In the genomic region with DNA sequence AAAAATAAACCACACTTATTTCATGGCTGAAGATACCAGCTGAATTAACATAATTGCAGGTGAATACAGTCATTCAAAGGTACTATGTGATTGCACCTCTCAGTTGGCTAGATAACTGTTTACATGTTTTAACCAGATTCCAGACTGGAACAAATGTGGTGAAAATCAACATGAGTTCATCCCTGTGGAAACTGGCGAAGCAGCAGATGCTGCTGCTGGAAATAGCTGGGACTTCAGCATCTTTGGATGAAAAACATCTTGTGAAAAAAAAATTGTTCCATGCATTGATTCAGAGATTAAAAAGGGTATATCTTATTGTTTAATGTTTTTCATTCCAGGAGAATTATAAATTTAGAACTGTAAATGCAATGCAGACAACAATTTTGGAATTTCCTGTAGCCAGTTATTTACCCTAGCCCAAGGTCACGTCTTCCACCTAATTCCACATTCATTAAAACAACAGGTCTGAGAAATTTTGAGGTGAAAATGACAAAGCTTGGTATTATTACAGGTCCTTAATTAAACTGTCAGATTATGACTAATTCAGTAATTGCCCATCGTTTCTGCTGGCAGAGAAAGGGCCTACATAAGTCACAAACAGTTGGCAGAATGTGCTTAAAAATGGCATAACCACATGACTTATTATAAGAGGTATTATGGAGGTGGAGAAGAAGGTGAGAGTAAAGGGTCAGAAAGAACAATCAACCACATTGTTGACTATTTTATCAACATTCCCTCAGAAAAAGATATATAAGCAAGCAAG, we compare ENCODE assay signal across 17 mouse cellular contexts.
DNase-seq lines count a peak whose midpoint lies in the region.
"Had no signal": no experiment of that assay in that cellular context is flagged by ENCODE, and none has a peak within 500 bp of the region (broad histone marks: within the 10 kb centered on the region; RNA-seq: fewer than 3 reads in every experiment).

No protein-coding gene starts in this region.

- H3K27ac ChIP-seq in embryonic facial prominence, embryonic 10.5 days (replicated peaks), result no peak overlapping the region
- H3K27ac ChIP-seq: forebrain, embryonic 15.5 days; hindbrain, embryonic 14.5 days; kidney, embryonic 15.5 days; limb, embryonic 12.5 days; liver, embryonic 14.5 days; midbrain, embryonic 15.5 days had no signal

- H3K4me3 ChIP-seq in embryonic facial prominence, embryonic 10.5 days, result no peak overlapping the region
- H3K4me3 ChIP-seq: forebrain, embryonic 15.5 days; kidney, embryonic 15.5 days; limb, embryonic 12.5 days; midbrain, embryonic 15.5 days had no signal

- H3K4me1 ChIP-seq in embryonic facial prominence, embryonic 10.5 days, result no peaks in the 10 kb centered on the region
- H3K4me1 ChIP-seq: forebrain, embryonic 15.5 days; kidney, embryonic 15.5 days; limb, embryonic 12.5 days; midbrain, embryonic 15.5 days had no signal

- H3K27me3 ChIP-seq in embryonic facial prominence, embryonic 10.5 days (replicated peaks; ENCODE audit: low read depth, poor library complexity, severe bottlenecking), result no peaks in the 10 kb centered on the region
- H3K27me3 ChIP-seq: forebrain, embryonic 15.5 days; kidney, embryonic 15.5 days; limb, embryonic 12.5 days; midbrain, embryonic 15.5 days had no signal

- H3K36me3 ChIP-seq in embryonic facial prominence, embryonic 10.5 days (replicated peaks), result no peaks in the 10 kb centered on the region
- H3K36me3 ChIP-seq: forebrain, embryonic 15.5 days; kidney, embryonic 15.5 days; limb, embryonic 12.5 days; midbrain, embryonic 15.5 days had no signal

- DNase-seq in layer of hippocampus, adult 11-12 months (ENCODE audit: low spot score), result peak; percentile 34
- no peak for DNase-seq in layer of hippocampus, postnatal 10 days (ENCODE audit: low spot score in 2 of 2)
- peak; percentile 20 for DNase-seq in layer of hippocampus, adult 9-10 months (ENCODE audit: low spot score)
- DNase-seq in left cerebral cortex, postnatal 25 days (ENCODE audit: low spot score in 2 of 2), result peak; percentile 23 to 76
- peak; percentile 69 for DNase-seq in telencephalon, adult 2 months (ENCODE audit: low read depth, low spot score)
- DNase-seq in embryonic facial prominence, embryonic 10.5 days (ENCODE audit: low spot score), result no peak
- DNase-seq in c-Kit-positive CD71-positive TER-119-positive erythroid progenitor cells, embryonic 14.5 days (ENCODE audit: low spot score), result no peak
- DNase-seq: cerebellum, adult 11 months; cerebellum, postnatal 36 days; gastrocnemius, postnatal 36 days; thymus, postnatal 4 days had no signal

- intact Hi-C loops in left cerebral cortex, postnatal 25 days (cut with DNase I), result loop anchor here (5.0 kb wide), 1 partner anchor 101 kb away; no protein-coding TSS in a partner anchor

- WGBS in embryonic facial prominence, embryonic 10.5 days, result 65% methylated on average over 3 of the region's 3 CpGs

- H3K9me3 ChIP-seq in embryonic facial prominence, embryonic 10.5 days, result no peaks in the 10 kb centered on the region
- H3K9me3 ChIP-seq: forebrain, embryonic 15.5 days; kidney, embryonic 15.5 days; limb, embryonic 12.5 days; midbrain, embryonic 15.5 days had no signal

Comparison
In these comparisons a context has a peak if more than half of its experiments do, and no peak if none do; other contexts are left out.
1. DNase-seq: peak in layer of hippocampus, adult 11-12 months (single experiment), layer of hippocampus, adult 9-10 months (single experiment), left cerebral cortex, postnatal 25 days (2 of 2) and telencephalon, adult 2 months (single experiment); none in layer of hippocampus, postnatal 10 days (0 of 2), embryonic facial prominence, embryonic 10.5 days (single experiment) and c-Kit-positive CD71-positive TER-119-positive erythroid progenitor cells, embryonic 14.5 days (single experiment).